Mouse (Mus musculus) cerebellum, adult 11-12 months (tissue): ENCODE results near the gene Stk16.
A peak's percentile ranks its signal among the peaks of the same experiment; 100 is the strongest.
"Not testable (repeated sequence)": the region's sequence is repeated elsewhere in the genome, so short reads cannot be mapped to it uniquely, and the experiment has no call there.

Experiments used
- DNase-seq: peaks from one replicate; pipeline ENCODE4 v3.0.0; 2022

Gene Stk16

DNA sequence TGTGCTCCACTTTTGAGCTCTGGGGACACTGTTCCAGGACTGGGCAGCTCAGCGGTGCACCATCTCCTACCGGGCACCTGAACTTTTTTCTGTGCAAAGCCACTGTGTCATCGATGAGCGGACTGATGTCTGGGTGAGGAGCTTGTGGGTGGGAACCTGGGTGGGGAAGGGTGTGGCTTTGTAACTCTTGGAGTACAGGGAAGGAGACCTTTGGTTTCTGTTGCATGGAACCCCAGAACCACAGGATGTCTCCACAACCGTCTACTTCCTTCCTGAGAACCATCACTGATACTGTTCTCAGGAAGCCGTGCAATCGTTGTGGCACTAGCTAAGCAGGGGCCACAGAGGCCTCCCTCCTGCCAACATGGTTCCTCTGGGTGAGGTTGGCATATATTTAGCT is 2.5 kb downstream of the Stk16 start:
- DNase-seq: no peak

DNA sequence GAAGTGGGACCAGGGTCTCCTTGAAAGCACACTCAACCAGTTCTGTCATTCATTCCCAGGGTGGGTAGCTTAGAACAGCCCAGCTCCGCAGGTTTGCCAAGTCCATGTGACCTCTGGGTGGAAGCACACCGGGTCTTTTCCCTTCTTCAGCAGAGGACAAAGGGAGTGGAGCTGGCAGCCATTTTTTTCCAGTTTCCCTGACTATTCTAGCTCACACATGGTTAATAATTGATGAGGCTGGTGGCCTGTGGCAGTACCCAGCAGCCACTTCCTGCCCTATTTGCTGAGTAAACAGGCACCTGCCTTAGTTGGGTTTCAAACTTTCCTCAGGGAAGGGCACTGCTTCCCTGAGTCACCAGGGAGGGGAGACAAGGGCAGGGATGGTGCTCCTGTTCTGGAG is 3.8 kb downstream of the Stk16 start:
- DNase-seq: no peak

DNA sequence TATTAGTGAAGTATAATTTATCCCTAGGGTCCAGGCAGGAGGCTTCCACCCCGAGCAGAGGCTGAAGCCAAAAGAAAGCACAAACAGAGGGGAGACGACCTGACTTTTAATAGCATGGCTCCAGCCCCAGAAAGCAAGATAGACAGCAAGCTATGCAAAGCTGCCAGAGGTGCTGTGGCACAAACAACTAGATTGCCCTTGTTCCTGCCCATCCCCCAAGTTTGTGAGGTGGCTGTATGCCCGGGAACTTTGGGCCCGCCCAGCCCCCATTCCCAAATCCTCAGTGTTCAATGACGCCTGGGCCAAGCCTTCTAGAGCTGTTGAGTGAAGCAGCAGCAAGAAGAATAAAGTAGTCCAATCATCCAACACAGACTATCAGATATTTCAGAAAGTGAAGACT is 4.2 kb downstream of the Stk16 start:
- DNase-seq: peak; percentile 66

- peak; percentile 52 for DNase-seq
Observed at GRCm38 (mm10) chr1:75215785-75216184, 5.1 kb downstream of the Stk16 start.

DNA sequence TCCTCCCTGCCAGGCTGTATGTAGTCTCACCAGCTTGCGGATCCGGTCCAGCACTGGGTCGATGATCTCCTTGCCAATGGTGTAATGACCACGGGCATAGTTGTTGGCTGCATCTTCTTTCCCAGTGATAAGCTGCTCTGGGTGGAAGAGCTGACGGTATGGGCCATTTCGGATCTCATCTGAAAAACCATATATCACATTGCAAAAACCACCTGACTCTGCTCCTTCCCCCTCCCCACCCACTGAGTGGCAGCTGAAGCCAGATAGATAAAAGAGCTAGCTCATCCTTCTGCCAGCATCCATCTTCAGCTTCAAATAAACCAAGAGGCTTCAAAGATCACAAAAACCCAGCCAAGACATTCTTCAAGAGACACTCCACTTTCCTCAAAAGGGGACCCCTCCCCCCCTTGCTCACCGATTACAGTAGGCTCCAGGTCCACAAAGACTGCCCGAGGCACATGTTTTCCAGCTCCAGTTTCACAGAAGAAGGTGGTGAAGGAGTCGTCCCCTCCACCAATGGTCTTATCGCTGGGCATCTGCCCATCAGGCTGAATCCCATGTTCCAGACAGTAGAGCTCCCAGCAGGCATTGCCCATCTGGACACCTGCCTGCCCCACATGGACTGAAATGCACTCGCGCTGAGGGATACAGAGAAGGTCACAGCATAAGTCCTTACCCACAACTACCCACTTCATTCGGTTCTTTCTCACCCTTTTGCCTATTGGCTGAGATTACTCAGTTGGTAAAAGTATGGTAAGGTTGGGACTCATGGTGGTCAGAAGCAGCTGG is 6.4 kb downstream of the Stk16 start:
- peak; percentile 76 for DNase-seq

- no peak for DNase-seq
Observed at GRCm38 (mm10) chr1:75217893-75218226, 7.2 kb downstream of the Stk16 start.

- peak; percentile 96 for DNase-seq
Observed at GRCm38 (mm10) chr1:75218227-75219001, 7.8 kb downstream of the Stk16 start.

- peak; percentile 97 for DNase-seq
Observed at GRCm38 (mm10) chr1:75219078-75219477, 8.4 kb downstream of the Stk16 start.

DNA sequence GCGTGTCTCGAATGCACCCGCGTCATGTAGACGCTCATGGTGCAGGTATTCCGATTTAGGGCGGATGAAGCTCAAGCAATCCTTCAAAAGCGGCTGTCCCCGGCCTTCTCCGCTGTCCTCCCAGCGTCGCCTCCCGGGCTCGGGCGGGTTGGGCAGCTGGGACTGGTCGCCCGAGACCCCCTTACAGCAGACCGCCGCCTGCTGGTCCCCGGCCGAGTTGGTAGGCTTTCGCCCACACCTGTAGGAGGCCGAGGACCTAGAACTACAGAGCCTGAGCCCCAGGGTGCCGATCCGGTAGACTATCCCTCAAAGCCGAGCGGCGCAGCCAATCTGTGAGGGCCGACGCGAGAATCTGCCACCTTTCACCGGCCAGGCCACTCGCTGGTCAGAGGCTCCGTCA is 8.9 kb downstream of the Stk16 start, which contains the start of gene Tuba4a:
Tuba4a (minus strand) TSS at position 335 of the 400 bp plus-strand sequence.
- no peak for DNase-seq

DNA sequence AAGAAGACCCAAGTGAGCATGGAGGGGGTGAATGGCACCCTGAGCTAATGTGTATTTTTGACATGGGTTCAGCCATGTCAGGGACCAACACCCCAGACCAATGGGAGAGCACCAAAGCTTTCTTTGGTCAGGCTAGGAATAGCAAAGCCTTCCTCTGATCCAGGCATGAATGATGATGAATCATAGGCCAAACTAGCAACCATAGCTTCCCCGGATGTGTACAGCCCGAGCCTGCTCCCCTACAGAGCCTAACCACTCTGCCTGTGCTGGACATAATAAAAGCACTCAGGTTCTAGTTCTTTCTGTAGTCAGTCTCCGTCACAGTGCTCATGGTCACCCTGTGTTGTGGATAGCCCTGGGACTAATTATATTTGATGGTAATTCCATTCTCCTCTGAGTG is 10.9 kb downstream of the Stk16 start:
- no peak for DNase-seq

DNA sequence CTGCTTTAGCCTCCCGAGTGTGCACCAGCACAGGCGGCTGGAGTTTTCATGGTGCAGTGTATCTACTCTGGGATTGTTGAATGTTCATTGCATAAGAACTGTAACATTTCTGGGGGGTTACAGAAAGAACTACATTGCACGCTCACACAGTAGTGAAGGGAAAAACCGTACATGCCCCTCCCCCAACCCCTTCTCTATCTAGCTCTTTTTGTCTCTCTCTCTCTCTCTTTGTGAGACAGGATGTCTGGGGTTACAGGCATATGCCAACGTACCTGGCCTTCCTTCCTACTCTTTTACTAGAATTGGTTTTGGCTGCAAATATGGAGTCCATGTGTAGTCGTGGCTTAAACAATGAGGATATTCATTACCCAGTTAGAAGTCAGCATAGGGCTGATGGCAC is 12.3 kb downstream of the Stk16 start:
- no peak for DNase-seq

DNA sequence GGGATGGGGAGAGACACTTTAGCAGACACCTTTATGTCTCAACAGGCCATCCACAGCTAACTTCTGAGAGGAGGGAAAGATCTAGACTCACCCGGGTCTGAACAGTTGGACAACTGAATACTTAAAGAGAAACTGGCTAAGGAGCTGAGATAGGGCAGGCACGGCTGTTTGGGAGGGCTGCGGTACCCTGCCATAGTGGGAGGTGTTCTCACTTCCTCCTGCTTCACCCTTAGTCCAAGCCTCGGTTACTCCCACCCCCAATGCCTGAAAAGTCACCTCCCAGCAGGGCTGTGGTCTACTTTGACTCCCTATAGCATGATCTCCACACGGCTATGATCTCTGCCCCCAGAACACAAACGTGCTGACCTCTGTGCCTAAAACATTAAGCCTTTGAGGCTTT is 12.9 kb downstream of the Stk16 start:
- DNase-seq: no peak

GRCm38 (mm10) chr1:75225473-75225872 is 14.8 kb downstream of the Stk16 start:
- no peak for DNase-seq

DNA sequence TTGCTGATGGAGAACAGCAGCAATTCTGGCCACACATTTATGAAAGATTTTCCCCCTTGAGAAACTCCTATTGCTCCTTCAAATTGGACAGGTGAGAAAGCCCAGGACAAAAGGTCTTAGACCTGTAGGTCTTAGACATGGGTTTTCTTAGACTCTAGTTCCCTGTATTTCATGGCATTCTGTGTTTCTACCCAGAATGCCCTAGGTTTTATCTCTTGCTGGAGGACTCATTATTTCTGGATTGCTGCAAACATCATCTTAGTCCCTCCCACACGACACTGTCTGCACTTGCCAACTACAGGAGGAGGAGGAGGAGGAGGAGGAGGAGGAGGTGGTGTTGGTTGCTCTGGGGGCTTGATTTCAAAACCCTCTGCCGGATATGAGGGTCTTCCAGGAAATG is 15.5 kb downstream of the Stk16 start:
- no peak for DNase-seq

GRCm38 (mm10) chr1:75227653-75228052 is 17.0 kb downstream of the Stk16 start:
- DNase-seq: no peak

- no peak for DNase-seq
Observed at GRCm38 (mm10) chr1:75229158-75229557, 18.5 kb downstream of the Stk16 start.

DNA sequence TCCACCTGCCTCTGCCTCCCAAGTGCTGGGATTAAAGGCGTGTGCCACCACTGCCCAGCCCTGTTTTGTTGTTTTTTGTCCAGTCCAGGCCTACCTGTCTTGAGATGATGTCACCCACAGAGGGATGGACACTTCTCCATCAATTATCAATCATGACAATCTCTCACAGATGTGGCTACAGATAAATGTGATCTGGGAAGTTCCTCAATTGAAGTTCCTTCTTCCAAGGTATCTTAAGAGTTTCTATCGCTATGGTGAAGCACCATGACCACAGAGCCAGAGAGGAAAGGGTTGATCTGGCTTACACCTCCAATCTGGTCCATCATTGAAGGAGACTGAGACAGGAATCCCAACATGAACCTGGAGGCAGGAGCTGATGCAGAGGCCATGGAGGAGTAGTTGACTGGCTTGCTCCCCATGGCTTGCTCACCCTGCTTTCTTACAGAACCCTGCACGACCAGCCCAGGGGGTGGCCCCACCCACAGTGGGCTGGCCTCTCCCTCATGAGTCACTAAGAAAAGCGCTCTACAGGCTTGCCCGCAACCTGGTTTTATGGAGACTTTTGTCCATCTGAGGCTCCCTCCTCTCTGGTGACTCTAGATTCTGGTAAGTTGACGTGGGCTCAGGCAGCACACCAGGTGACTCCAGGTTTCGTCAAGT is 19.8 kb downstream of the Stk16 start:
- DNase-seq: no peak

GRCm38 (mm10) chr1:75231224-75231623 is 20.6 kb downstream of the Stk16 start:
- DNase-seq: no peak

GRCm38 (mm10) chr1:75231664-75232152 is 21.1 kb downstream of the Stk16 start, which contains the start of gene A630095N17Rik:
A630095N17Rik (minus strand) TSS chr1:75232102.
- no peak for DNase-seq

GRCm38 (mm10) chr1:75232489-75232888 is 21.9 kb downstream of the Stk16 start:
- DNase-seq: not testable (repeated sequence)

GRCm38 (mm10) chr1:75234606-75235005 is 24.0 kb downstream of the Stk16 start:
- DNase-seq: peak; percentile 84

DNA sequence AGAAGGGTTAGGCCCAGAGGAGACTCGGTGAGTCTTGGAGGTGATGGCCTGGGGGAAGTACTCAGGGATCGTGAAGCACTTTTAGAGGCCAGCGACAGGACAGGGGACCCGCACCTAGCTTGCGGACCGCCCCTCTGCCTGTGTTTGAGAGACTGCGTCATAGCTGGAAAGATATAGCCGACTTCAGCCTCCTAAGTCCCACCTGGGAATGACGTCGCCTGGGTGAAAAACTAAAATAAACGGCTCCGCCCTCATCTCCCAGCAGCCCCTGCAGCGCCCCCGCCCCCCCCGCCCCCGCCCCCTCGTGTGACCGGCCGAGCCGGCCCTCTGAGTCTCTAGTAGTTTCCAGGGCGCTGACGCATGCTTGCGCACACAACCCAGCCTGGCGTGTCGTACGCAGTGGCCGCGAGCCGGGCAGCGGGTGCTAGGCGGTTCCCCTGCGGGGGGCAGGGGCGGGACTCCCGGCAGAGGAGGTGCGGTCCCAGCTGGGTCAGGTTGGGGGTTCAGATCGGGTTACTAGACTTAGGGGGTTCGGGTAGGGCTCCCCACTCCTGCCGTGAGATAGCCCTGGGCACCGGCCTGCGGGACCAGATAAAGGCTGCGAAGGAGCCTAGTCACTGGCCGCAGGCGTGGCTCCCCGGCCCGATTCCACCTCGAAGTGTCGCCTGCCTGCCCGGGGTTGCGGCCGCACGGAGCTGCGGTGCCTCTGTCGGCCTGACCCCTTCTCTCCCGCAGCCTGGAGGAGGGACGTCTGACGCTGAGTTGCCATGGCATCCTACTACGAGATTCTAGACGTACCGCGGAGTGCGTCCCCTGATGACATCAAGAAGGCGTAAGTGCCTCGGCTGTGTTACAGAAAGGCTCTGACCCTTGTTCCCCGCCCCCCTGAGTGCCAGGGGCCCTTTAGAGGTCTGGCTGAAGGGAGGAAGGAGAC is 25.7 kb downstream of the Stk16 start, which contains the start of gene Dnajb2:
Dnajb2 (plus strand) TSS at position 290 of the 934 bp plus-strand sequence.
- peak; percentile 93 for DNase-seq
